Mouse (Mus musculus): ENCODE measurements around the gene Zfp787. TPM values are rescaled to one million over a fixed set of nuclear protein-coding genes. Genes with fewer than 3 reads are reported as not detected.
A peak's percentile ranks its signal among the peaks of the same experiment; 100 is the strongest.

Zfp787 gene
- polyA plus RNA-seq, 1 experiment from 2014 or later: 10.0 TPM

- WGBS (ENCODE audit: insufficient replicate concordance): 65% methylated on average over 7 of the region's 7 CpGs
- H3K9ac ChIP-seq (ENCODE audit: low read depth, low read length): no peak overlapping the region
- 0 out of 2 replicates have a peak, but pooled peaks have one; percentile 14 for ATAC-seq (ENCODE audit: low read depth)
Measured at GRCm38 (mm10) chr7:6146194-6146981, 9.4 kb downstream of the Zfp787 start.

GRCm38 (mm10) chr7:6145423-6146188, 10.2 kb downstream of the Zfp787 start:
- H3K27ac ChIP-seq (ENCODE audit: low read length): peak overlapping the region; percentile 35
- H3K27me3 ChIP-seq (ENCODE audit: control insufficient read depth, insufficient read depth, low read depth, low read length): no peaks in the 10 kb centered on the region
- H3K9ac ChIP-seq (ENCODE audit: low read depth, low read length): no peak overlapping the region
- no peak overlapping the region for H3K4me3 ChIP-seq (ENCODE audit: low read depth, low read length)
- H3K4me2 ChIP-seq (ENCODE audit: low read depth, low read length): no peak overlapping the region
- H3K36me3 ChIP-seq (ENCODE audit: control insufficient read depth, insufficient read depth): no peaks in the 10 kb centered on the region
- ATAC-seq (ENCODE audit: low read depth): no peak
- H3K9me3 ChIP-seq (replicated peaks; ENCODE audit: control insufficient read depth, low read length): no peaks in the 10 kb centered on the region
- 61% methylated on average over 8 of the region's 8 CpGs for WGBS (ENCODE audit: insufficient replicate concordance)
- H3K4me1 ChIP-seq (ENCODE audit: control insufficient read depth, low read depth, low read length): peaks cover 55% of the 10 kb centered on the region

More at GRCm38 (mm10) chr7:6146194-6146981, 9.4 kb downstream of the Zfp787 start:
- Histone ChIP-seq H3K4me1 (ENCODE audit: control insufficient read depth, low read depth, low read length) (peaks cover 56% of the 10 kb centered on the region), H3K4me2 (ENCODE audit: low read depth, low read length) (no peak overlapping the region), H3K36me3 (ENCODE audit: control insufficient read depth, insufficient read depth) (no peaks in the 10 kb centered on the region), H3K4me3 (ENCODE audit: low read depth, low read length) (no peak overlapping the region), H3K27ac (ENCODE audit: low read length) (peak overlapping the region; percentile 35), H3K27me3 (ENCODE audit: control insufficient read depth, insufficient read depth, low read depth, low read length) (no peaks in the 10 kb centered on the region), H3K9me3 (replicated peaks; ENCODE audit: control insufficient read depth, low read length) (no peaks in the 10 kb centered on the region)

- H3K27ac ChIP-seq (ENCODE audit: low read length): no peak overlapping the region
Measured at GRCm38 (mm10) chr7:6143991-6144531, 11.7 kb downstream of the Zfp787 start.

GRCm38 (mm10) chr7:6139295-6139694, 16.5 kb downstream of the Zfp787 start:
- Histone ChIP-seq H3K9ac (ENCODE audit: low read depth, low read length) (no peak overlapping the region), H3K4me1 (ENCODE audit: control insufficient read depth, low read depth, low read length) (peaks cover 4% of the 10 kb centered on the region), H3K36me3 (ENCODE audit: control insufficient read depth, insufficient read depth) (no peaks in the 10 kb centered on the region), H3K27me3 (ENCODE audit: control insufficient read depth, insufficient read depth, low read depth, low read length) (no peaks in the 10 kb centered on the region), H3K9me3 (replicated peaks; ENCODE audit: control insufficient read depth, low read length) (no peaks in the 10 kb centered on the region), H3K27ac (ENCODE audit: low read length) (no peak overlapping the region), H3K4me2 (ENCODE audit: low read depth, low read length) (no peak overlapping the region), H3K4me3 (ENCODE audit: low read depth, low read length) (no peak overlapping the region)
- no peak for ATAC-seq (ENCODE audit: low read depth)
- WGBS (ENCODE audit: insufficient replicate concordance): 65% methylated on average over 3 of the region's 3 CpGs

More at GRCm38 (mm10) chr7:6143991-6144531, 11.7 kb downstream of the Zfp787 start:
- Histone ChIP-seq H3K36me3 (ENCODE audit: control insufficient read depth, insufficient read depth) (no peaks in the 10 kb centered on the region), H3K4me2 (ENCODE audit: low read depth, low read length) (no peak overlapping the region), H3K9ac (ENCODE audit: low read depth, low read length) (no peak overlapping the region), H3K27me3 (ENCODE audit: control insufficient read depth, insufficient read depth, low read depth, low read length) (no peaks in the 10 kb centered on the region), H3K9me3 (replicated peaks; ENCODE audit: control insufficient read depth, low read length) (no peaks in the 10 kb centered on the region), H3K4me3 (ENCODE audit: low read depth, low read length) (no peak overlapping the region), H3K4me1 (ENCODE audit: control insufficient read depth, low read depth, low read length) (peaks cover 51% of the 10 kb centered on the region)
- 33% methylated on average over 2 of the region's 2 CpGs for WGBS (ENCODE audit: insufficient replicate concordance)
- peak; percentile 40 for ATAC-seq (ENCODE audit: low read depth)

- Histone ChIP-seq H3K9me3 (replicated peaks; ENCODE audit: control insufficient read depth, low read length) (no peaks in the 10 kb centered on the region), H3K4me2 (ENCODE audit: low read depth, low read length) (no peak overlapping the region), H3K27ac (ENCODE audit: low read length) (no peak overlapping the region), H3K4me3 (ENCODE audit: low read depth, low read length) (no peak overlapping the region), H3K9ac (ENCODE audit: low read depth, low read length) (no peak overlapping the region), H3K4me1 (ENCODE audit: control insufficient read depth, low read depth, low read length) (no peaks in the 10 kb centered on the region), H3K27me3 (ENCODE audit: control insufficient read depth, insufficient read depth, low read depth, low read length) (no peaks in the 10 kb centered on the region), H3K36me3 (ENCODE audit: control insufficient read depth, insufficient read depth) (peaks cover 11% of the 10 kb centered on the region)
- ATAC-seq (ENCODE audit: low read depth): no peak
Measured at GRCm38 (mm10) chr7:6136497-6136896, 19.3 kb downstream of the Zfp787 start.

- no peak for ATAC-seq (ENCODE audit: low read depth)
Measured at GRCm38 (mm10) chr7:6132646-6133045, 23.2 kb downstream of the Zfp787 start.

GRCm38 (mm10) chr7:6130346-6130745, 25.5 kb downstream of the Zfp787 start:
- no peaks in the 10 kb centered on the region for H3K4me1 ChIP-seq (ENCODE audit: control insufficient read depth, low read depth, low read length)
- 43% methylated on average over 4 of the region's 4 CpGs for WGBS (ENCODE audit: insufficient replicate concordance)
- no peaks in the 10 kb centered on the region for H3K27me3 ChIP-seq (ENCODE audit: control insufficient read depth, insufficient read depth, low read depth, low read length)
- H3K9ac ChIP-seq (ENCODE audit: low read depth, low read length): no peak overlapping the region
- no peak overlapping the region for H3K4me3 ChIP-seq (ENCODE audit: low read depth, low read length)
- no peak for ATAC-seq (ENCODE audit: low read depth)
- H3K4me2 ChIP-seq (ENCODE audit: low read depth, low read length): no peak overlapping the region
- H3K9me3 ChIP-seq (replicated peaks; ENCODE audit: control insufficient read depth, low read length): no peaks in the 10 kb centered on the region
- H3K27ac ChIP-seq (ENCODE audit: low read length): no peak overlapping the region
- peaks cover 11% of the 10 kb centered on the region for H3K36me3 ChIP-seq (ENCODE audit: control insufficient read depth, insufficient read depth)

More at GRCm38 (mm10) chr7:6132646-6133045, 23.2 kb downstream of the Zfp787 start:
- Histone ChIP-seq H3K9me3 (replicated peaks; ENCODE audit: control insufficient read depth, low read length) (no peaks in the 10 kb centered on the region), H3K4me3 (ENCODE audit: low read depth, low read length) (no peak overlapping the region), H3K4me2 (ENCODE audit: low read depth, low read length) (no peak overlapping the region), H3K4me1 (ENCODE audit: control insufficient read depth, low read depth, low read length) (no peaks in the 10 kb centered on the region), H3K9ac (ENCODE audit: low read depth, low read length) (no peak overlapping the region), H3K27ac (ENCODE audit: low read length) (no peak overlapping the region), H3K36me3 (ENCODE audit: control insufficient read depth, insufficient read depth) (peaks cover 11% of the 10 kb centered on the region), H3K27me3 (ENCODE audit: control insufficient read depth, insufficient read depth, low read depth, low read length) (no peaks in the 10 kb centered on the region)
- WGBS (ENCODE audit: insufficient replicate concordance): 82% methylated on average over 30 of the region's 30 CpGs

GRCm38 (mm10) chr7:6126690-6127448, 28.9 kb downstream of the Zfp787 start:
- H3K4me1 ChIP-seq (ENCODE audit: control insufficient read depth, low read depth, low read length): no peaks in the 10 kb centered on the region
- H3K36me3 ChIP-seq (ENCODE audit: control insufficient read depth, insufficient read depth): no peaks in the 10 kb centered on the region; the same call in 1 of the 2 replicates
- WGBS (ENCODE audit: insufficient replicate concordance): 24% methylated on average over 7 of the region's 7 CpGs
- no peak overlapping the region for H3K4me3 ChIP-seq (ENCODE audit: low read depth, low read length)
- H3K27me3 ChIP-seq (ENCODE audit: control insufficient read depth, insufficient read depth, low read depth, low read length): no peaks in the 10 kb centered on the region
- H3K27ac ChIP-seq (ENCODE audit: low read length): no peak overlapping the region
- peak; percentile 32; the same call in 1 of the 2 replicates for ATAC-seq (ENCODE audit: low read depth)
- H3K9ac ChIP-seq (ENCODE audit: low read depth, low read length): no peak overlapping the region
- no peaks in the 10 kb centered on the region for H3K9me3 ChIP-seq (replicated peaks; ENCODE audit: control insufficient read depth, low read length)
- H3K4me2 ChIP-seq (ENCODE audit: low read depth, low read length): no peak overlapping the region

Data from liver, embryonic 16.5 days (tissue).